Comparison of ENCODE assay signal across 10 mouse cellular contexts in the genomic region with DNA sequence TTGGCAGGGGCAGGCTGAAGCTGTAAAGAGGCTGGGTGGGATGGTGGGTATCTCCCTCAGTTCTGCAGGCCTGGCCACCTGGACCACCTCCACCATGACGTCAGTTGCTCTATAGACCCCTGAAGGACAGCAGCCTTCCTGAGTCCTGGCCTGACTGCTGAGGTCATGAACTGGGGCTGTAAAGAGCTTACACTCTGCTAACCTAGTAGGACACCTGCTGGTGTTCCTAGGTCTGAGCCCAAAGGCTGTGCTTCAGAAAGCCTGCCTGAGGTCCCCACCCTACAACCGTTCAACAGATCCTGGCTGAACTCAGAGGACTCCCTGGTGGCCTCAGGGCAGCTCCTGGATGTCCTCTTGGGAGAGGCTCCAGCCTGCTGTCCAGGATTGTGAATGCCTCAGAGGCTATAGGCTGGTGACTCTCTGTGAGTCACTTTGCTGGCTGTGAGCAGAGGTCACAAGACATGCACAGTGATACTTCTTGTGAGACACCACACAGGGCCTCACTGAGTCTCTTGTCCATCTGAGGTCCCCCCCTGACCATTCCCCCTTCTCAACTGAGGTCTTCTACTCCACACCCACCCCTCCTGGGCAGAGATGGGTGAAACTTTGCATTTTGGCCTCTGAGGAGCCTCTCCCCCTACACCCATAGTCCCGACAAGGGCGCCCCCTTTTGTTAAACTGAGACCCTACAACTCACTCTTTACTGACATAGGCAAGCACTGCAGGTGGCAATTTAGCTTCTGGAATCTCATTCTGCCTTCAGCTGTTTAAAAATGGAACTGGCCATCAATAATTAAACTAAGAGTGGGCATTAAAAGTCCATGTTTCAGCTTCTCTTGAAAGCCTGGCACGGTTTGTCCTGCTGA.
DNase-seq lines count a peak whose midpoint lies in the region; ATAC-seq and TF ChIP-seq lines count a peak whose summit lies in the region.
"Had no signal": no experiment of that assay in that cellular context is flagged by ENCODE, and none has a peak within 500 bp of the region (broad histone marks: within the 10 kb centered on the region; RNA-seq: fewer than 3 reads in every experiment).

No protein-coding gene starts in this region.

- H3K4me2 ChIP-seq in embryonic facial prominence, embryonic 14.5 days (ENCODE audit: low read depth, low read length) = no peak overlapping the region
- no peak overlapping the region for H3K4me2 ChIP-seq in liver, postnatal 0 days (ENCODE audit: low read depth, low read length)
- H3K4me2 ChIP-seq in liver, embryonic 11.5 days = no peak overlapping the region

- H3K9me3 ChIP-seq in embryonic facial prominence, embryonic 14.5 days (ENCODE audit: control insufficient read depth, low read length) = no peaks in the 10 kb centered on the region
- no peaks in the 10 kb centered on the region for H3K9me3 ChIP-seq in embryonic facial prominence, embryonic 10.5 days
- H3K9me3 ChIP-seq in liver, postnatal 0 days (ENCODE audit: low read length) = no peaks in the 10 kb centered on the region
- H3K9me3 ChIP-seq in liver, embryonic 11.5 days (ENCODE audit: control insufficient read depth, low read length) = no peaks in the 10 kb centered on the region
- H3K9me3 ChIP-seq in heart, embryonic 10.5 days = no peaks in the 10 kb centered on the region

- H3K4me1 ChIP-seq in embryonic facial prominence, embryonic 14.5 days (ENCODE audit: control insufficient read depth, insufficient read depth, low read length) = no peaks in the 10 kb centered on the region
- peaks cover 29% of the 10 kb centered on the region for H3K4me1 ChIP-seq in embryonic facial prominence, embryonic 10.5 days
- H3K4me1 ChIP-seq in liver, postnatal 0 days (ENCODE audit: insufficient read depth) = no peaks in the 10 kb centered on the region
- H3K4me1 ChIP-seq in liver, embryonic 11.5 days (replicated peaks; ENCODE audit: control insufficient read depth, insufficient read depth, low read length) = no peaks in the 10 kb centered on the region
- H3K4me1 ChIP-seq in heart, embryonic 10.5 days = 0 out of 2 replicates have a peak, but pooled peaks cover 7% of the 10 kb centered on the region

- no peak overlapping the region for H3K27ac ChIP-seq in embryonic facial prominence, embryonic 14.5 days (replicated peaks; ENCODE audit: low read depth, low read length)
- no peak overlapping the region for H3K27ac ChIP-seq in embryonic facial prominence, embryonic 10.5 days (replicated peaks)
- H3K27ac ChIP-seq in liver, postnatal 0 days (ENCODE audit: low read depth) = no peak overlapping the region
- no peak overlapping the region for H3K27ac ChIP-seq in liver, embryonic 11.5 days (ENCODE audit: low read depth, low read length)
- no peak overlapping the region for H3K27ac ChIP-seq in heart, embryonic 10.5 days

- peak; percentile 24 for TF ChIP-seq CTCF in liver, postnatal 0 days (IDR thresholded peaks at IDR 0.05; ENCODE audit: low read depth)

- no peaks in the 10 kb centered on the region for H3K27me3 ChIP-seq in embryonic facial prominence, embryonic 14.5 days (replicated peaks; ENCODE audit: control insufficient read depth, insufficient read depth, low read length)
- no peaks in the 10 kb centered on the region; the same call in none of the 2 replicates for H3K27me3 ChIP-seq in embryonic facial prominence, embryonic 10.5 days (replicated peaks; ENCODE audit: low read depth, poor library complexity, severe bottlenecking)
- 0 out of 2 replicates have a peak, but pooled peaks cover 3% of the 10 kb centered on the region for H3K27me3 ChIP-seq in liver, postnatal 0 days (ENCODE audit: insufficient read depth, low read length)
- peaks cover 3% of the 10 kb centered on the region for H3K27me3 ChIP-seq in liver, embryonic 11.5 days (replicated peaks; ENCODE audit: control insufficient read depth, insufficient read depth, low read length)
- peaks cover 39% of the 10 kb centered on the region for H3K27me3 ChIP-seq in heart, embryonic 10.5 days (ENCODE audit: insufficient read depth, poor library complexity, severe bottlenecking)

- 33% methylated on average over 5 of the region's 5 CpGs for WGBS in embryonic facial prominence, embryonic 14.5 days
- 50% methylated on average over 5 of the region's 5 CpGs for WGBS in embryonic facial prominence, embryonic 10.5 days
- WGBS in liver, postnatal 0 days (ENCODE audit: insufficient replicate concordance) = 40% methylated on average over 5 of the region's 5 CpGs
- 40% methylated on average over 5 of the region's 5 CpGs for WGBS in liver, embryonic 11.5 days
- 33% methylated on average over 5 of the region's 5 CpGs for WGBS in heart, embryonic 10.5 days

- no peaks in the 10 kb centered on the region for H3K36me3 ChIP-seq in embryonic facial prominence, embryonic 14.5 days (ENCODE audit: control insufficient read depth, insufficient read depth, low read length)
- no peaks in the 10 kb centered on the region for H3K36me3 ChIP-seq in embryonic facial prominence, embryonic 10.5 days (replicated peaks)
- no peaks in the 10 kb centered on the region for H3K36me3 ChIP-seq in liver, postnatal 0 days (replicated peaks; ENCODE audit: insufficient read depth, low read length)
- no peaks in the 10 kb centered on the region for H3K36me3 ChIP-seq in liver, embryonic 11.5 days (ENCODE audit: control insufficient read depth, insufficient read depth, low read length)
- no peaks in the 10 kb centered on the region for H3K36me3 ChIP-seq in heart, embryonic 10.5 days

- no peak overlapping the region for H3K9ac ChIP-seq in embryonic facial prominence, embryonic 14.5 days (ENCODE audit: low read depth, low read length)
- H3K9ac ChIP-seq in liver, postnatal 0 days (replicated peaks) = no peak overlapping the region
- H3K9ac ChIP-seq in liver, embryonic 11.5 days (ENCODE audit: low read depth, low read length) = no peak overlapping the region

- no peak for DNase-seq in embryonic facial prominence, embryonic 14.5 days (ENCODE audit: low spot score)
- DNase-seq in embryonic facial prominence, embryonic 10.5 days (ENCODE audit: low spot score) = no peak
- no peak for DNase-seq in liver, postnatal 0 days
- DNase-seq in liver, embryonic 11.5 days (ENCODE audit: low spot score) = no peak
- DNase-seq in kidney, postnatal 10 days = peak; percentile 10
- DNase-seq in thymus, postnatal 25 days = peak; percentile 31
- DNase-seq in heart, embryonic 10.5 days (ENCODE audit: low spot score) = no peak
- no peak for DNase-seq in frontal cortex, postnatal 36 days (ENCODE audit: low spot score in 2 of 2)
- DNase-seq: right cerebral cortex, postnatal 14 days had no signal

- TF ChIP-seq EP300 in liver, postnatal 0 days (IDR thresholded peaks at IDR 0.05; ENCODE audit: low read depth) = no peak

- H3K4me3 ChIP-seq in embryonic facial prominence, embryonic 14.5 days (ENCODE audit: low read depth, low read length) = no peak overlapping the region
- H3K4me3 ChIP-seq in embryonic facial prominence, embryonic 10.5 days = no peak overlapping the region
- no peak overlapping the region for H3K4me3 ChIP-seq in liver, postnatal 0 days (ENCODE audit: low read depth, low read length)
- H3K4me3 ChIP-seq in liver, embryonic 11.5 days (ENCODE audit: low read depth, low read length) = no peak overlapping the region
- no peak overlapping the region for H3K4me3 ChIP-seq in heart, embryonic 10.5 days
- H3K4me3 ChIP-seq: erythroblast, embryonic 14.5 days had no signal

- ATAC-seq in embryonic facial prominence, embryonic 14.5 days (ENCODE audit: low read depth) = peak; percentile 20; the same call in 1 of the 2 replicates
- ATAC-seq in liver, postnatal 0 days = no peak
- ATAC-seq in liver, embryonic 11.5 days (replicated peaks; ENCODE audit: low FRiP score) = no peak

Comparison
In these comparisons a context has a peak if more than half of its experiments do, and no peak if none do; other contexts are left out.
1. DNase-seq: peak in kidney, postnatal 10 days (single experiment) and thymus, postnatal 25 days (single experiment); none in embryonic facial prominence, embryonic 14.5 days (single experiment), embryonic facial prominence, embryonic 10.5 days (single experiment), liver, postnatal 0 days (single experiment), liver, embryonic 11.5 days (single experiment), heart, embryonic 10.5 days (single experiment) and frontal cortex, postnatal 36 days (0 of 2).